Mouse (Mus musculus): ENCODE data around the gene Pde11a. TPM values are rescaled to one million over a fixed set of nuclear protein-coding genes. Genes with fewer than 3 reads are reported as not detected.

Gene Pde11a
- polyA plus RNA-seq, 1 experiment from 2014 or later: 0.12 TPM

- Histone ChIP-seq H3K9ac (replicated peaks; ENCODE audit: low read depth, low read length) (no peak overlapping the region), H3K4me1 (ENCODE audit: control insufficient read depth, insufficient read depth, low read length) (no peaks in the 10 kb centered on the region), H3K36me3 (ENCODE audit: control insufficient read depth, insufficient read depth, low read length) (no peaks in the 10 kb centered on the region), H3K4me2 (replicated peaks; ENCODE audit: low read depth, low read length) (no peak overlapping the region), H3K27ac (ENCODE audit: low read length) (no peak overlapping the region), H3K4me3 (ENCODE audit: low read depth, low read length) (no peak overlapping the region), H3K9me3 (ENCODE audit: control insufficient read depth, low read depth, low read length) (no peaks in the 10 kb centered on the region), H3K27me3 (ENCODE audit: control insufficient read depth, insufficient read depth, low read length) (no peaks in the 10 kb centered on the region)
- 75% methylated on average over 10 of the region's 10 CpGs for WGBS
- no peak for ATAC-seq (ENCODE audit: insufficient number of reproducible peaks, insufficient read depth, low FRiP score, low read depth)
Observed at GRCm38 (mm10) chr2:76050092-76050491, 288.5 kb downstream of the Pde11a start.

GRCm38 (mm10) chr2:76049529-76049928 lies 289.0 kb downstream of the Pde11a start:
- Histone ChIP-seq H3K4me2 (replicated peaks; ENCODE audit: low read depth, low read length) (no peak overlapping the region), H3K9ac (replicated peaks; ENCODE audit: low read depth, low read length) (no peak overlapping the region), H3K27me3 (ENCODE audit: control insufficient read depth, insufficient read depth, low read length) (no peaks in the 10 kb centered on the region), H3K36me3 (ENCODE audit: control insufficient read depth, insufficient read depth, low read length) (no peaks in the 10 kb centered on the region), H3K4me1 (ENCODE audit: control insufficient read depth, insufficient read depth, low read length) (no peaks in the 10 kb centered on the region), H3K4me3 (ENCODE audit: low read depth, low read length) (no peak overlapping the region), H3K9me3 (ENCODE audit: control insufficient read depth, low read depth, low read length) (no peaks in the 10 kb centered on the region), H3K27ac (ENCODE audit: low read length) (no peak overlapping the region)
- ATAC-seq (ENCODE audit: insufficient number of reproducible peaks, insufficient read depth, low FRiP score, low read depth): no peak
- 70% methylated on average over 8 of the region's 8 CpGs for WGBS

DNA sequence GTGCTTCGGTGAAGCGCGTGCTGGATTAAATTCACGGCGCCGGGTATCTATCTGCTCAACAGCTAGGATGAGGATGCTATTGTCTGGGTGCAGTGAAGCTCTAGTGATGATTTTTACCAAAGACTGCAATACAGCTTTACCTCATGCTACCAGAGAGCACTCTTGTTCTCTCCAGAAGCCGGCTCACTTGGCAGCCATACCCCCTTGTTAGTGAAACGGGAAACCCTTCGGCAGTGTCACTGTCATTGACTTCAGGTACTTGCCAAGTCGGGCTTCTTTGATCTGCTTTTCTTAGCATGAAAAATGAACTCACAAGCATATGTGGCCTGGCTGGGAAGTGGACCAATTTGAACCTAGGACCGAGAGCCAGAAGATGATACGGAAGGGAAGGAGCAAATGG lies 290.8 kb downstream of the Pde11a start:
- no peak overlapping the region for H3K9ac ChIP-seq (replicated peaks; ENCODE audit: low read depth, low read length)
- H3K9me3 ChIP-seq (ENCODE audit: control insufficient read depth, low read depth, low read length): no peaks in the 10 kb centered on the region
- H3K27ac ChIP-seq (ENCODE audit: low read length): no peak overlapping the region
- H3K4me2 ChIP-seq (replicated peaks; ENCODE audit: low read depth, low read length): no peak overlapping the region
- H3K27me3 ChIP-seq (ENCODE audit: control insufficient read depth, insufficient read depth, low read length): no peaks in the 10 kb centered on the region
- ATAC-seq (ENCODE audit: insufficient number of reproducible peaks, insufficient read depth, low FRiP score, low read depth): no peak
- 91% methylated on average over 12 of the region's 12 CpGs for WGBS
- no peak overlapping the region for H3K4me3 ChIP-seq (ENCODE audit: low read depth, low read length)
- H3K36me3 ChIP-seq (ENCODE audit: control insufficient read depth, insufficient read depth, low read length): no peaks in the 10 kb centered on the region
- no peaks in the 10 kb centered on the region for H3K4me1 ChIP-seq (ENCODE audit: control insufficient read depth, insufficient read depth, low read length)

DNA sequence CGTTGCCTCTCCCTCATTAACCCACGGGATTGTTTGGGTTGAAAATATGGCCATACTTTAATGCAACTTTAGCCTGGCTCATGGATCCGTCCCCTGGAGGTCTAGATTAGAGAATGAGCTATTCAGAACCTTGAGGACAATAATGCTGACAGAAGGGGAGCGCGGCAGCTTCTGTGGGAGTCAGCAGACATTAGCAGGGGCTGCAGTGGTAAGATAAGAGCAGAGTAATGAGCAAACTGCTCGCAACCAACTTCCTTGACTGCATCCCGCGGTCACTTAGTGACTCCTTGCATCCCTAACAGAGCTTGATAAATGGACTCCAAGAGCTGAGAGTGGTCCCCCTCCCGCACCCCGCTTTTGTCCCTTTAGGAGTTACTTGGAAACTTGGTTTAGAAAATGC lies 296.4 kb downstream of the Pde11a start:
- 79% methylated on average over 10 of the region's 10 CpGs for WGBS
- Histone ChIP-seq H3K4me2 (replicated peaks; ENCODE audit: low read depth, low read length) (no peak overlapping the region), H3K9me3 (ENCODE audit: control insufficient read depth, low read depth, low read length) (no peaks in the 10 kb centered on the region), H3K27ac (ENCODE audit: low read length) (no peak overlapping the region), H3K27me3 (ENCODE audit: control insufficient read depth, insufficient read depth, low read length) (no peaks in the 10 kb centered on the region), H3K9ac (replicated peaks; ENCODE audit: low read depth, low read length) (no peak overlapping the region), H3K36me3 (ENCODE audit: control insufficient read depth, insufficient read depth, low read length) (no peaks in the 10 kb centered on the region), H3K4me1 (ENCODE audit: control insufficient read depth, insufficient read depth, low read length) (no peaks in the 10 kb centered on the region), H3K4me3 (ENCODE audit: low read depth, low read length) (no peak overlapping the region)
- no peak for ATAC-seq (ENCODE audit: insufficient number of reproducible peaks, insufficient read depth, low FRiP score, low read depth)

DNA sequence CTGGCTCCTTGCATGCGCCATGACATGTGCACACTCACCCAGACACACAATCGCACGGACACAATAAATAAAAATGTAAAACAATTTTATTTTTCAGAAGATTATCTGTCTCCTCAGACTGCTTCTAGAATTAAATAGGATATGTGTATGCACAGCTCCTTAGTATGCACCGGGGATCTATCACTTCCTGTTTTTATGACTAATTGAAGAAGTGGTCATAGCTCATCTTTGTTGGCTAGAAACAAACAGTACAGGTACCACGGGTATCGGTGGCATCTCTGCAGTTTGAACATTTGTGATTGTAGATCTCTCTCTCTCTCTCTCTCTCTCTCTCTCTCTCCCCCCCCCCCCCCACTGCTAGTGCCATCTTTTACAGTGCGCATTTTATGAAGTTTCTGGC lies 298.5 kb downstream of the Pde11a start:
- no peaks in the 10 kb centered on the region for H3K9me3 ChIP-seq (ENCODE audit: control insufficient read depth, low read depth, low read length)
- H3K27ac ChIP-seq (ENCODE audit: low read length): no peak overlapping the region
- no peak overlapping the region for H3K4me3 ChIP-seq (ENCODE audit: low read depth, low read length)
- H3K4me1 ChIP-seq (ENCODE audit: control insufficient read depth, insufficient read depth, low read length): no peaks in the 10 kb centered on the region
- H3K9ac ChIP-seq (replicated peaks; ENCODE audit: low read depth, low read length): no peak overlapping the region
- no peaks in the 10 kb centered on the region for H3K36me3 ChIP-seq (ENCODE audit: control insufficient read depth, insufficient read depth, low read length)
- H3K4me2 ChIP-seq (replicated peaks; ENCODE audit: low read depth, low read length): no peak overlapping the region
- ATAC-seq (ENCODE audit: insufficient number of reproducible peaks, insufficient read depth, low FRiP score, low read depth): no peak
- no peaks in the 10 kb centered on the region for H3K27me3 ChIP-seq (ENCODE audit: control insufficient read depth, insufficient read depth, low read length)
- WGBS: 92% methylated on average over 7 of the region's 7 CpGs

DNA sequence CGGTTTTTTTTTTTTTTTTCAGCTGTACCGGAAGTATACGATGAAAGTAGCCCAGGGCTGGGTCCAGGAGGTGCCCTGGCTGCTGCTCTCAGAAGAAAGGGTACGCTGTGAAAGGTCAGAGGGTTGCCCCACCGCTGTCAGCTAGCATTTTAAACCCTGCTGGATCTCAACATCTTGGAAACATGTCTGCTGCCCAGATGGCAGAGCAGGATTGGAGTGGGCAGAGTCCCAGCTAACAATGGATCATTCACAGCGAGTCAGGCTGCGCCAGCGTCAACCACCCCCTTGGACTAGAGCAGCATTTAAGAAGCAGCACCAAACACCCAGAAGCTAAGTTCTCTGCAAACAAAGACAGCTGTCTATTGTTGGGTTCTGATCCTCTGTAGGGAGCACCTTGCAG lies 308.5 kb downstream of the Pde11a start:
- peaks cover 11% of the 10 kb centered on the region; the same call in 1 of the 2 replicates for H3K4me1 ChIP-seq (ENCODE audit: control insufficient read depth, insufficient read depth, low read length)
- no peak for ATAC-seq (ENCODE audit: insufficient number of reproducible peaks, insufficient read depth, low FRiP score, low read depth)
- no peaks in the 10 kb centered on the region for H3K36me3 ChIP-seq (ENCODE audit: control insufficient read depth, insufficient read depth, low read length)
- no peak overlapping the region for H3K27ac ChIP-seq (ENCODE audit: low read length)
- no peak overlapping the region for H3K9ac ChIP-seq (replicated peaks; ENCODE audit: low read depth, low read length)
- 31% methylated on average over 8 of the region's 8 CpGs for WGBS
- no peaks in the 10 kb centered on the region for H3K9me3 ChIP-seq (ENCODE audit: control insufficient read depth, low read depth, low read length)
- H3K4me3 ChIP-seq (ENCODE audit: low read depth, low read length): no peak overlapping the region
- no peaks in the 10 kb centered on the region for H3K27me3 ChIP-seq (ENCODE audit: control insufficient read depth, insufficient read depth, low read length)
- H3K4me2 ChIP-seq (replicated peaks; ENCODE audit: low read depth, low read length): peak overlapping the region; percentile 28; the same call in 1 of the 2 replicates

DNA sequence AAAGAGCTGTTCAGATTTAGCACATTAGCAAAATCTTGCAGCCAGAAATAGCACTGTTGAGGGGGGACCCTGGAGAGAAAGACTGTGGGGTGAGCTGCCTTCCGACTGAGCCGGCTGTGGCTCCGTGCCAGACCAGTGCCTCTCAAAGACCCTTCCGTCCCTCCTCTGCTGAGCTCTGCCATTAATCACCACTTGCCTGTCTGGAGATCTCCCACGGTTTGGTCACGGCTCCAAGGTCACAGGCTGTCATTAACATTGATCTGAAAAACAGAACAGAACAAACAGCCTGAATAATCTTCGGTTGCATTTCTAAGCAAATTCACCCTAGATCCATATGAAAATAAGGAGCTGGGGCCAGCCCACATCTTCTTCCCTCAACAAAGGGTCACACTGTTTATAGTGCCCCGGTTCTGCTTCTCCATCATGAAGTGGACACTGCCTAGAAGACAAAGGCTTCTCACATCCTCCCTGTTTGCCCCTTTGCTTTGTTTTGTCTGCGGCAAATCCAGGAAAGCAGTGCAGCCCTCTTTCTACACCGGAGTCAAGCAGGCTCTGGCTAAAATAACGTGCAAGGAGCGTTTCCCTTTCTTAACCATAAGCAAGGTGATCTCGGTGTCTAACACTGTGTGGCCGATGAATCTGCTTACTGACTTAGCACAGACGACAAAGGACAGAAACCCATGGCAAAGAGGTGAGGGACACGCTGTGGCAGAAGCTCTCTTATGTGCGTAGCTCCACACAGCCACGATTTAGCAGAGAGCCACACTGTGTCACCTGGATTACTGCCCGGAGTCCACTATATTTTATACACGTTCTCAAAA lies 309.3 kb downstream of the Pde11a start:
- peak overlapping the region; percentile 52; the same call in 1 of the 2 replicates for H3K27ac ChIP-seq (ENCODE audit: low read length)
- H3K36me3 ChIP-seq (ENCODE audit: control insufficient read depth, insufficient read depth, low read length): no peaks in the 10 kb centered on the region
- H3K4me2 ChIP-seq (replicated peaks; ENCODE audit: low read depth, low read length): peak overlapping the region; percentile 28
- no peaks in the 10 kb centered on the region for H3K27me3 ChIP-seq (ENCODE audit: control insufficient read depth, insufficient read depth, low read length)
- H3K9me3 ChIP-seq (ENCODE audit: control insufficient read depth, low read depth, low read length): no peaks in the 10 kb centered on the region
- peaks cover 11% of the 10 kb centered on the region; the same call in 1 of the 2 replicates for H3K4me1 ChIP-seq (ENCODE audit: control insufficient read depth, insufficient read depth, low read length)
- peak; percentile 71; the same call in 1 of the 2 replicates for ATAC-seq (ENCODE audit: insufficient number of reproducible peaks, insufficient read depth, low FRiP score, low read depth)
- H3K9ac ChIP-seq (replicated peaks; ENCODE audit: low read depth, low read length): no peak overlapping the region
- peak overlapping the region; percentile 1; the same call in 1 of the 2 replicates for H3K4me3 ChIP-seq (ENCODE audit: low read depth, low read length)
- WGBS: 18% methylated on average over 20 of the region's 20 CpGs

DNA sequence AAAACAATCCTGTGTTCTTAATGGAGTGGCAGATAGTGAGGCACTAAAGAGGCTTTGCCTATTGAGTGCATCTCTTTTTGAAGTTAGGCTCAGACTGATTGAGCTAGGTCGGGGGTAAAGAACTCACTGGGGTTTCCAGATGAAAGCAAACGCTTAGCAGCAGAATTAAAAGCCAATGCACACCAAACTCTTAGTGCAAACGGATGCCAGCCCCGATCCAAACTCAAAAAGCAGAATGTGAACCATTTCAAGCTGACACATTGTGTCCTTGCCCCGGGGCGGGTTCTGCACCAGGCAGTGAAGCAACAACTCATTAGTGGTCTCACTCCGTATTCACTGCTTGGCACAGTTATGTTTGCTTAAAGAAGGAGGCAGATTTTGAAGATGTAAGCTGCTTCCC lies 321.7 kb downstream of the Pde11a start:
- Histone ChIP-seq H3K9me3 (ENCODE audit: control insufficient read depth, low read depth, low read length) (no peaks in the 10 kb centered on the region), H3K4me1 (ENCODE audit: control insufficient read depth, insufficient read depth, low read length) (no peaks in the 10 kb centered on the region), H3K4me2 (replicated peaks; ENCODE audit: low read depth, low read length) (no peak overlapping the region), H3K27me3 (ENCODE audit: control insufficient read depth, insufficient read depth, low read length) (no peaks in the 10 kb centered on the region), H3K36me3 (ENCODE audit: control insufficient read depth, insufficient read depth, low read length) (no peaks in the 10 kb centered on the region), H3K27ac (ENCODE audit: low read length) (no peak overlapping the region), H3K4me3 (ENCODE audit: low read depth, low read length) (no peak overlapping the region), H3K9ac (replicated peaks; ENCODE audit: low read depth, low read length) (no peak overlapping the region)
- 21% methylated on average over 7 of the region's 7 CpGs for WGBS
- no peak for ATAC-seq (ENCODE audit: insufficient number of reproducible peaks, insufficient read depth, low FRiP score, low read depth)

- Histone ChIP-seq H3K9me3 (ENCODE audit: control insufficient read depth, low read depth, low read length) (no peaks in the 10 kb centered on the region), H3K27me3 (ENCODE audit: control insufficient read depth, insufficient read depth, low read length) (no peaks in the 10 kb centered on the region), H3K36me3 (ENCODE audit: control insufficient read depth, insufficient read depth, low read length) (no peaks in the 10 kb centered on the region), H3K4me3 (ENCODE audit: low read depth, low read length) (no peak overlapping the region), H3K4me2 (replicated peaks; ENCODE audit: low read depth, low read length) (no peak overlapping the region), H3K4me1 (ENCODE audit: control insufficient read depth, insufficient read depth, low read length) (no peaks in the 10 kb centered on the region), H3K27ac (ENCODE audit: low read length) (no peak overlapping the region), H3K9ac (replicated peaks; ENCODE audit: low read depth, low read length) (no peak overlapping the region)
- no peak for ATAC-seq (ENCODE audit: insufficient number of reproducible peaks, insufficient read depth, low FRiP score, low read depth)
- 84% methylated on average over 8 of the region's 8 CpGs for WGBS
Observed at GRCm38 (mm10) chr2:76016136-76016535, 322.4 kb downstream of the Pde11a start.

Measured in stomach, embryonic 14.5 days (tissue).